19 mouse cellular contexts compared by ENCODE assay signal in the genomic region with DNA sequence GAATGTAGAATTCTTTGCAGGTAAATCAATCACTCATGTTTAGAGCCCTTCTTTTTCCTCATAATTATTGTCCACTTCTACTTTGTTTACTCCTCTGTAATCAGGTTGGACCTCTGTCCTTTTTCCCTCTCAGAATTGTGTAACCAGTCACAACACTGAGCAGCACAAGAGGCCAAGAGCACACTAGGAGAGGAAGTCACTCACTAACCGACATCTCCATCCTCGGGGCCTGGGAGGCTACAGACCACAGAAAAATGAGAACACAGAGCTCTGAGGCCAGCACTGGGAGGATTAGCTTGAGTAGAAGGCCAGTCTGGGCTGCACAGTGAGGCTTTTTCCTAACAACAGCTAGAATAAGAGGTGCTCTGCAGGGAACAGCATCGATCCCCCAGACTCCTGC. TPM values are rescaled to one million over a fixed set of nuclear protein-coding genes. Genes with fewer than 3 reads are reported as not detected.
A peak's percentile ranks its signal among the peaks of the same experiment; 100 is the strongest.
DNase-seq lines count a peak whose midpoint lies in the region; ATAC-seq and TF ChIP-seq lines count a peak whose summit lies in the region.
"Had no signal": no experiment of that assay in that cellular context is flagged by ENCODE, and none has a peak within 500 bp of the region (broad histone marks: within the 10 kb centered on the region; RNA-seq: fewer than 3 reads in every experiment).

No protein-coding gene starts in this region.

- H3K9ac ChIP-seq in limb, embryonic 12.5 days (replicated peaks): no peak overlapping the region
- no peak overlapping the region for H3K9ac ChIP-seq in liver, postnatal 0 days (replicated peaks)
- H3K9ac ChIP-seq: kidney, embryonic 15.5 days; lung, embryonic 15.5 days had no signal

- TF ChIP-seq CTCF in liver, postnatal 0 days (IDR thresholded peaks at IDR 0.05; ENCODE audit: low read depth): no peak

- ATAC-seq in limb, embryonic 12.5 days (ENCODE audit: insufficient number of reproducible peaks, insufficient read depth, low FRiP score, low TSS enrichment, low read depth): no peak
- peak; percentile 88 for ATAC-seq in granulocyte monocyte progenitor cell, adult 5-6 weeks (replicated peaks; ENCODE audit: poor library complexity, severe bottlenecking)
- ATAC-seq in liver, postnatal 0 days: peak; percentile 31; the same call in 1 of the 2 replicates

- TF ChIP-seq EP300 in liver, postnatal 0 days (IDR thresholded peaks at IDR 0.05; ENCODE audit: low read depth): no peak

- no peaks in the 10 kb centered on the region for H3K9me3 ChIP-seq in limb, embryonic 12.5 days
- no peaks in the 10 kb centered on the region for H3K9me3 ChIP-seq in limb, embryonic 10.5 days (replicated peaks)
- no peaks in the 10 kb centered on the region for H3K9me3 ChIP-seq in liver, postnatal 0 days (ENCODE audit: low read length)
- H3K9me3 ChIP-seq: embryonic facial prominence, embryonic 10.5 days; kidney, embryonic 15.5 days; lung, embryonic 15.5 days had no signal

- DNase-seq in limb, embryonic 10.5 days (ENCODE audit: low spot score): no peak
- DNase-seq in adipocyte (ENCODE audit: low spot score): peak; percentile 66
- no peak for DNase-seq in liver, postnatal 0 days
- no peak for DNase-seq in left cerebral cortex, postnatal 36 days (ENCODE audit: low spot score in 2 of 2)
- DNase-seq in kidney, postnatal 10 days: no peak
- DNase-seq in left cerebral cortex, postnatal 4 days: no peak
- DNase-seq: adrenal gland, postnatal 36 days; cerebellum, postnatal 14 days; gastrocnemius, postnatal 14 days; layer of hippocampus, adult 9-11 months; retina, postnatal 1 day; thymus, postnatal 36 days had no signal

- peak overlapping the region; percentile 59; the same call in 1 of the 2 replicates for H3K27ac ChIP-seq in limb, embryonic 12.5 days
- H3K27ac ChIP-seq in limb, embryonic 10.5 days: no peak overlapping the region
- H3K27ac ChIP-seq in liver, postnatal 0 days (ENCODE audit: low read depth): peak overlapping the region; percentile 64
- H3K27ac ChIP-seq: embryonic facial prominence, embryonic 10.5 days; kidney, embryonic 15.5 days; lung, embryonic 15.5 days had no signal

- 0 out of 2 replicates have a peak, but pooled peaks cover 5% of the 10 kb centered on the region for H3K4me1 ChIP-seq in limb, embryonic 12.5 days (replicated peaks)
- H3K4me1 ChIP-seq in limb, embryonic 10.5 days: peaks cover 6% of the 10 kb centered on the region; the same call in 1 of the 2 replicates
- H3K4me1 ChIP-seq in liver, postnatal 0 days (ENCODE audit: insufficient read depth): peaks cover 9% of the 10 kb centered on the region
- H3K4me1 ChIP-seq: kidney, embryonic 15.5 days; lung, embryonic 15.5 days had no signal

- H3K36me3 ChIP-seq in limb, embryonic 12.5 days: no peaks in the 10 kb centered on the region
- no peaks in the 10 kb centered on the region for H3K36me3 ChIP-seq in limb, embryonic 10.5 days
- no peaks in the 10 kb centered on the region for H3K36me3 ChIP-seq in liver, postnatal 0 days (replicated peaks; ENCODE audit: insufficient read depth, low read length)
- H3K36me3 ChIP-seq: embryonic facial prominence, embryonic 10.5 days; kidney, embryonic 15.5 days; lung, embryonic 15.5 days had no signal

- H3K27me3 ChIP-seq in limb, embryonic 12.5 days: no peaks in the 10 kb centered on the region
- H3K27me3 ChIP-seq in limb, embryonic 10.5 days (ENCODE audit: low read depth, poor library complexity, severe bottlenecking): no peaks in the 10 kb centered on the region
- no peaks in the 10 kb centered on the region for H3K27me3 ChIP-seq in liver, postnatal 0 days (ENCODE audit: insufficient read depth, low read length)
- H3K27me3 ChIP-seq: kidney, embryonic 15.5 days; lung, embryonic 15.5 days had no signal

- intact Hi-C loops in left cerebral cortex, postnatal 36 days (cut with DNase I): no loop called here
- intact Hi-C loops in left cerebral cortex, postnatal 4 days (cut with DNase I): no loop called here

- H3K4me2 ChIP-seq in limb, embryonic 12.5 days: no peak overlapping the region
- H3K4me2 ChIP-seq in liver, postnatal 0 days (ENCODE audit: low read depth, low read length): no peak overlapping the region
- H3K4me2 ChIP-seq: kidney, embryonic 15.5 days; lung, embryonic 15.5 days; midbrain, embryonic 11.5 days had no signal

- 68% methylated on average over 3 of the region's 3 CpGs for WGBS in limb, embryonic 12.5 days
- WGBS in limb, embryonic 10.5 days: 73% methylated on average over 3 of the region's 3 CpGs
- 26% methylated on average over 3 of the region's 3 CpGs for WGBS in liver, postnatal 0 days (ENCODE audit: insufficient replicate concordance)

- H3K4me3 ChIP-seq in limb, embryonic 12.5 days (replicated peaks): no peak overlapping the region
- H3K4me3 ChIP-seq in limb, embryonic 10.5 days: no peak overlapping the region
- H3K4me3 ChIP-seq in liver, postnatal 0 days (ENCODE audit: low read depth, low read length): no peak overlapping the region
- H3K4me3 ChIP-seq: embryonic facial prominence, embryonic 10.5 days; kidney, embryonic 15.5 days; lung, embryonic 15.5 days; myocyte had no signal

RNA-seq across cellular contexts. Expression of a gene that starts 17.0 kb away (rescaled TPM):
- 7.8 and 8.8 TPM in 2 replicates for polyA plus RNA-seq in limb, embryonic 12.5 days (2016; fragmentation: Nextera tagmentation; extraction: Ambion mirVana)
- 6.5 and 6.6 TPM in 2 replicates for polyA plus RNA-seq in limb, embryonic 10.5 days (2016; fragmentation: Nextera tagmentation; extraction: Ambion mirVana)
- 37.2 and 49.6 TPM in 2 replicates for total RNA-seq in granulocyte monocyte progenitor cell, adult 5-6 weeks (2014; fragmentation: Nextera tagmentation)
- 72.8 and 82.4 TPM in 2 replicates for total RNA-seq in granulocyte monocyte progenitor cell, adult 5-6 weeks (2017)
- 5.2 and 6.2 TPM in 2 replicates for polyA plus RNA-seq in liver, postnatal 0 days (2015; fragmentation: Nextera tagmentation; extraction: Ambion mirVana)
- 1 to 10 TPM; 3.3 to 3.8 TPM for total RNA-seq in left cerebral cortex, postnatal 36 days (2021)
- total RNA-seq in left cerebral cortex, postnatal 4 days (2021): 1 to 10 TPM; 3.9 to 6.1 TPM

Comparison
In these comparisons a context has a peak if more than half of its experiments do, and no peak if none do; other contexts are left out.
1. RNA of a gene that starts 17.0 kb away (total RNA-seq): 37.2 to 82.4 TPM in granulocyte monocyte progenitor cell, adult 5-6 weeks; 3.9 to 6.1 TPM in left cerebral cortex, postnatal 4 days and 3.3 to 3.8 TPM in left cerebral cortex, postnatal 36 days; every median in the first group is over 4 times any median in the second.